Mouse (Mus musculus): ENCODE data around the gene Grip2.

- TF ChIP-seq CTCF (IDR thresholded peaks at IDR 0.05; ENCODE audit: borderline replicate concordance, insufficient read depth, low read depth, low read length) = no peak
- TF ChIP-seq POLR2A (IDR thresholded peaks at IDR 0.05; ENCODE audit: borderline replicate concordance, insufficient read depth, low read length) = no peak
These were observed 35.8 kb upstream of the Grip2 start for GRCm38 (mm10) chr6:91862848-91863247.
